Mouse (Mus musculus): ENCODE measurements at regions not wholly inside any gene's neighbourhood (a gene's known extent, or its start where the extent isn't known, plus 50 kb on each side); places are given as distances from the start of the nearest gene placed in this dataset.

GRCm38 (mm10) chr3:35510314-35510713 is 243.6 kb upstream of the Atp11b start:
- TF ChIP-seq POLR2A (IDR thresholded peaks at IDR 0.05; ENCODE audit: borderline replicate concordance, extremely low read depth, insufficient read depth, insufficient read length): no peak
- Histone ChIP-seq H3K4me3 (replicated peaks; ENCODE audit: low read length) (no peak overlapping the region), H3K9ac (ENCODE audit: low read depth, low read length, severe bottlenecking) (no peak overlapping the region), H3K36me3 (ENCODE audit: control insufficient read depth, insufficient read depth, low read length) (no peaks in the 10 kb centered on the region), H3K4me2 (replicated peaks; ENCODE audit: low read depth, low read length, severe bottlenecking) (no peak overlapping the region), H3K9me3 (ENCODE audit: control insufficient read depth, low read length) (no peaks in the 10 kb centered on the region), H3K27ac (replicated peaks; ENCODE audit: low read depth, low read length) (no peak overlapping the region), H3K27me3 (ENCODE audit: control insufficient read depth, insufficient read depth, low read length) (no peaks in the 10 kb centered on the region), H3K4me1 (ENCODE audit: control insufficient read depth, insufficient read depth, low read length) (no peaks in the 10 kb centered on the region)
- no peak for ATAC-seq (ENCODE audit: low FRiP score, low read depth)
- DNase-seq (ENCODE audit: low spot score): no peak
- 74% methylated on average over 1 of the region's 1 CpGs for WGBS

DNA sequence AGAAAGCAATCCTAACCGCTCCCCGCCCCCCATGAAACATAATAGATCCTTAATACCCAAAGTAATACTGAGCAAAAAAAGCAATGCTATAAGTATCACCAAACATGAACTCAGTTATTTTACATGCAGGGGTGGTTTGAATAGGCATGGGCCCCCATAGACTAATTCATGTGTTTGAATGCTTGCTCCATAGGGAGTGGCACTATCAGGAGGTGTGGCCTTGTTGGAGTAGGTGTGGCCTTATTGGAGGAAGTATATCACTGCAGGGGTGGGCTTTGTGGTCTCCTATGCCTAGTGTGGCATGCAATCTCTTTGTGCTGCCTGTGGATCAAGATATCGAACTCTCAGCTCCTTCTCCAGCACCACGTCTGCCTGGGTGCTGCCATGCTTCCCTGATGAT is 237.4 kb upstream of the Atp11b start:
- H3K27ac ChIP-seq (replicated peaks; ENCODE audit: low read depth, low read length): no peak overlapping the region

DNA sequence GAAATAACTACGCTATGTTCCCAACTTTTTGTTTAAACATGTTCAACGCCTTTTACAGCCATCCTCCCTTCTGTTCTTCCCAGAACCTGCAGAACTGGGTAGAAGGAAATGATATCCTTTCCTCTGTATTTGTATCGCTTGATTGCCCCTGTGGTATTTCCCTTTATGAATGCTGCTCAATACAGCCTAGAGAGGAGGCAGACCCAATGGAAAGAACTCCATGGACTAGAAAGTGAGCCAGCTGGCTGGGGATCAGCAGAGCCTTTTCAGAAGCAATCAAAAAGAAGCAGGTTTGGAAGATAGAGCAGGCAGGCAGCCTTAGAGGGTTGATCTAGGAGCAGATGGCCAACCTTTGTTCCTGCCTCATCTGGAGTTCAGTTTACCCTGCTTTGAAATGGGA is 233.8 kb upstream of the Atp11b start:
- no peak overlapping the region for H3K4me2 ChIP-seq (replicated peaks; ENCODE audit: low read depth, low read length, severe bottlenecking)
- peak; percentile 21 for DNase-seq (ENCODE audit: low spot score)

More for the DNA sequence above, 237.4 kb upstream of the Atp11b start:
- H3K36me3 ChIP-seq (ENCODE audit: control insufficient read depth, insufficient read depth, low read length): no peaks in the 10 kb centered on the region
- H3K9me3 ChIP-seq (ENCODE audit: control insufficient read depth, low read length): no peaks in the 10 kb centered on the region
- 92% methylated on average over 4 of the region's 4 CpGs for WGBS
- ATAC-seq (ENCODE audit: low FRiP score, low read depth) (no peak), DNase-seq (ENCODE audit: low spot score) (no peak)
- no peak overlapping the region for H3K4me3 ChIP-seq (replicated peaks; ENCODE audit: low read length)
- H3K27me3 ChIP-seq (ENCODE audit: control insufficient read depth, insufficient read depth, low read length): no peaks in the 10 kb centered on the region
- no peak overlapping the region for H3K4me2 ChIP-seq (replicated peaks; ENCODE audit: low read depth, low read length, severe bottlenecking)
- no peak for TF ChIP-seq POLR2A (IDR thresholded peaks at IDR 0.05; ENCODE audit: borderline replicate concordance, extremely low read depth, insufficient read depth, insufficient read length)
- no peaks in the 10 kb centered on the region for H3K4me1 ChIP-seq (ENCODE audit: control insufficient read depth, insufficient read depth, low read length)
- H3K9ac ChIP-seq (ENCODE audit: low read depth, low read length, severe bottlenecking): no peak overlapping the region

GRCm38 (mm10) chr3:35547696-35548095 is 206.2 kb upstream of the Atp11b start:
- peak; percentile 15 for DNase-seq (ENCODE audit: low spot score)
- Histone ChIP-seq H3K27ac (replicated peaks; ENCODE audit: low read depth, low read length) (no peak overlapping the region), H3K9me3 (ENCODE audit: control insufficient read depth, low read length) (no peaks in the 10 kb centered on the region), H3K9ac (ENCODE audit: low read depth, low read length, severe bottlenecking) (no peak overlapping the region), H3K27me3 (ENCODE audit: control insufficient read depth, insufficient read depth, low read length) (no peaks in the 10 kb centered on the region), H3K4me1 (ENCODE audit: control insufficient read depth, insufficient read depth, low read length) (no peaks in the 10 kb centered on the region), H3K4me2 (replicated peaks; ENCODE audit: low read depth, low read length, severe bottlenecking) (no peak overlapping the region), H3K4me3 (replicated peaks; ENCODE audit: low read length) (no peak overlapping the region), H3K36me3 (ENCODE audit: control insufficient read depth, insufficient read depth, low read length) (no peaks in the 10 kb centered on the region)
- ATAC-seq (ENCODE audit: low FRiP score, low read depth): no peak
- TF ChIP-seq POLR2A (IDR thresholded peaks at IDR 0.05; ENCODE audit: borderline replicate concordance, extremely low read depth, insufficient read depth, insufficient read length): no peak

More for the DNA sequence above, 233.8 kb upstream of the Atp11b start:
- no peak overlapping the region for H3K4me3 ChIP-seq (replicated peaks; ENCODE audit: low read length)
- H3K4me1 ChIP-seq (ENCODE audit: control insufficient read depth, insufficient read depth, low read length): no peaks in the 10 kb centered on the region
- WGBS: 74% methylated on average over 3 of the region's 3 CpGs
- H3K9me3 ChIP-seq (ENCODE audit: control insufficient read depth, low read length): no peaks in the 10 kb centered on the region
- no peak for TF ChIP-seq POLR2A (IDR thresholded peaks at IDR 0.05; ENCODE audit: borderline replicate concordance, extremely low read depth, insufficient read depth, insufficient read length)
- no peak overlapping the region for H3K9ac ChIP-seq (ENCODE audit: low read depth, low read length, severe bottlenecking)
- no peak overlapping the region for H3K27ac ChIP-seq (replicated peaks; ENCODE audit: low read depth, low read length)
- no peaks in the 10 kb centered on the region for H3K27me3 ChIP-seq (ENCODE audit: control insufficient read depth, insufficient read depth, low read length)
- no peaks in the 10 kb centered on the region for H3K36me3 ChIP-seq (ENCODE audit: control insufficient read depth, insufficient read depth, low read length)
- ATAC-seq (ENCODE audit: low FRiP score, low read depth): no peak

GRCm38 (mm10) chr3:35551791-35552190 is 202.1 kb upstream of the Atp11b start:
- Histone ChIP-seq H3K36me3 (ENCODE audit: control insufficient read depth, insufficient read depth, low read length) (no peaks in the 10 kb centered on the region), H3K9me3 (ENCODE audit: control insufficient read depth, low read length) (no peaks in the 10 kb centered on the region), H3K9ac (ENCODE audit: low read depth, low read length, severe bottlenecking) (no peak overlapping the region), H3K27ac (replicated peaks; ENCODE audit: low read depth, low read length) (no peak overlapping the region), H3K4me3 (replicated peaks; ENCODE audit: low read length) (no peak overlapping the region), H3K27me3 (ENCODE audit: control insufficient read depth, insufficient read depth, low read length) (no peaks in the 10 kb centered on the region), H3K4me2 (replicated peaks; ENCODE audit: low read depth, low read length, severe bottlenecking) (no peak overlapping the region), H3K4me1 (ENCODE audit: control insufficient read depth, insufficient read depth, low read length) (no peaks in the 10 kb centered on the region)
- no peak for TF ChIP-seq POLR2A (IDR thresholded peaks at IDR 0.05; ENCODE audit: borderline replicate concordance, extremely low read depth, insufficient read depth, insufficient read length)
- WGBS: 84% methylated on average over 9 of the region's 9 CpGs
- no peak for ATAC-seq (ENCODE audit: low FRiP score, low read depth)
- DNase-seq (ENCODE audit: low spot score): no peak

DNA sequence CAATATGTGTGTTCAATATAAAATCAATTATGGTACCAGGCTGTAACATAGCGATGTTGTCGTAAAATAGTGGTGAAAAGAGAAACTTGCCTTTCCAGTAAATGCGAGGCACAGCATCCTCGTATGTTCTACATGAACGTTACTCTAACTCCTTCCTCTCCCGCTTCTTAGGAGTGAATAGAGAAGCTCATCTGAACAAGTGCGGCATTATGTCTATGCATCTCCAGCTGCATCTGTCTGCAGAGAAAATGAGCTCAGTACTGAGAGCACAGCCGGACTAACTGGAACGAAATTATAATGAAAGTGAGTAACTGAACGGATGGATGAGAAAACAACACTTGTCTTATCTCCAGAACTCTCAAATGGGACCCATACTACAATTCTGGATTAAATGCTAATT is 193.5 kb upstream of the Atp11b start:
- DNase-seq (ENCODE audit: low spot score) (no peak), ATAC-seq (ENCODE audit: low FRiP score, low read depth) (no peak)
- WGBS: 82% methylated on average over 10 of the region's 10 CpGs
- Histone ChIP-seq H3K9me3 (ENCODE audit: control insufficient read depth, low read length) (no peaks in the 10 kb centered on the region), H3K4me2 (replicated peaks; ENCODE audit: low read depth, low read length, severe bottlenecking) (no peak overlapping the region), H3K9ac (ENCODE audit: low read depth, low read length, severe bottlenecking) (no peak overlapping the region), H3K27me3 (ENCODE audit: control insufficient read depth, insufficient read depth, low read length) (no peaks in the 10 kb centered on the region), H3K4me1 (ENCODE audit: control insufficient read depth, insufficient read depth, low read length) (no peaks in the 10 kb centered on the region), H3K27ac (replicated peaks; ENCODE audit: low read depth, low read length) (no peak overlapping the region), H3K4me3 (replicated peaks; ENCODE audit: low read length) (no peak overlapping the region), H3K36me3 (ENCODE audit: control insufficient read depth, insufficient read depth, low read length) (no peaks in the 10 kb centered on the region)
- no peak for TF ChIP-seq POLR2A (IDR thresholded peaks at IDR 0.05; ENCODE audit: borderline replicate concordance, extremely low read depth, insufficient read depth, insufficient read length)

Measured in limb, embryonic 14.5 days (tissue).